Mouse (Mus musculus): ENCODE results near the gene Med14. TPM values are rescaled to one million over a fixed set of nuclear protein-coding genes. Genes with fewer than 3 reads are reported as not detected.

The Med14 gene
- total RNA-seq, 2 experiments from 2014 or later, result 23.2 to 24.7 TPM

DNA sequence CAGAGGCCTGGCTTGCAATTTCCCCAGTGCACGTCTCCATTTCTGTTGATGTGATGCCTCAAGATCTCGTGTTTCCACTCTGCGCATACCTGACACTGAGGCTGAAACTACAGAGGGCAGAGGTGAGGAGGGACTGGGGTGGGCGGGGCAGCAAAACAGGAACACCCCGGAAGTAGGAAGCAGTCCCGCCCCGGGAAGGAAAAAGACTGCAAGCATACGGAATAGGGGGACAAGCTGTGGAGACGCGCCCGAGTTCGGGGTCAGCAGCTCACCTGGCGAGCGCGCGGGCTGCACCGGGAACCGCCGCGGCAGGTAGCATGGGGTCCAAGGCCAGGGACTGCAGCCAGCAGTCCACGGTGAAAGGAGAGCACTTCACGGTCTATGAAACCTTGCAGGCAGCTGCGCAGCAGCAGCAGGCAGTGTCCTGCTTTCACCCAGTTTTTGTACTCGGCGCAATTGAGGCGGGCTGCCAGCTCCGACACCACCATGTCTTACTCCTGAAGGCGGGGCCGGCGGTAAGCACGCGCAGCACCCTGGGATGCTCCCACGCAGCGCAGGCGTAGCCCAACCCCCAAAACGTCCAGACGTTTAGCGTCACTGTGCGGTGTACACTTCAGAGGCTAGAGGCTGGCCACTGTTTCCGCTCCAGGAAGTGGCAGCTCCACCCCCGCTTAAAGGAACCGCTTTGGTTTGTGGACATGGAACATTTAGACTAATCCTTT, 88.7 kb downstream of the Med14 start, which contains the start of gene 1810030O07Rik:
1810030O07Rik (minus strand) TSS at position 615 of the 722 bp plus-strand sequence.
- DNase-seq, result peak; percentile 90 to 92

DNA sequence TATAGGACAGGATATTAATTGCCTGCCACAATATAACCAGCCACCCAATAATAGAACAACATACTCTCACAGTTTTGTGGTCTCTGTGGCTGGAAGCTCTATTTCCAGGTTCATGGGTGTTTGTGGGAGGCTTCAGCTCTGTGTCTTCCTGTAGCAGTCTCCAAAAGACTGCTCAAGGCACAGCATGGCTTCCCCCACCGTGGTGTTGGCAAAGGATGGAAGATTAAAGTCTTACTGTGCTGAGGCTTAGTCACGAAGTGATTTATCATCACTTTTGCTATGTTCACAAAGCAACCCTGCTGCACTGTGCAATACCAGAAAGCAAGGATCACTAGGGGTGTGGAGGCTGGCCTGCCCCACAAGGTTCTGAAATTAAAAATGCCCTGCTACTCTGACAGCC, 108.0 kb downstream of the Med14 start:
- DNase-seq, result peak; percentile 12 to 45

DNA sequence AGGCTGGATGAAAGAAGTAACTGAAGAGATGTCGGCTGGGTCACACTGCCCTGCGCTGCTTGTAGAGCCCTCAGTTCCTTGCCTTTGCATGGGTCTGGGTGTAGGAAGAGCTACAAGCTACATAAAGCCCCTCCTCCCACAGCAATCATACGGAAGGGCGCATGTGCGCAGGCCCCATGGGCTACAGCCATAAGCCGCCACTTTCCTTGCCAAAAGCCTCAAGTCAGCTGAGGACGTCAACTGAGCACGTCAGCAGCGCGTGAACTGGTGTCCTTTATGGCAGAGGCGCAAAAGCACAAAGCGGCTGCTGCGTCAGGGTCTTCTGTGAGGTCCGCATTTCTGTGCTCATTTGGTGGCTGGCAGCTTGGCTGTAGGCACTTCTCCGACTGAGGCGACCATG, 110.0 kb downstream of the Med14 start:
- no peak for DNase-seq

DNA sequence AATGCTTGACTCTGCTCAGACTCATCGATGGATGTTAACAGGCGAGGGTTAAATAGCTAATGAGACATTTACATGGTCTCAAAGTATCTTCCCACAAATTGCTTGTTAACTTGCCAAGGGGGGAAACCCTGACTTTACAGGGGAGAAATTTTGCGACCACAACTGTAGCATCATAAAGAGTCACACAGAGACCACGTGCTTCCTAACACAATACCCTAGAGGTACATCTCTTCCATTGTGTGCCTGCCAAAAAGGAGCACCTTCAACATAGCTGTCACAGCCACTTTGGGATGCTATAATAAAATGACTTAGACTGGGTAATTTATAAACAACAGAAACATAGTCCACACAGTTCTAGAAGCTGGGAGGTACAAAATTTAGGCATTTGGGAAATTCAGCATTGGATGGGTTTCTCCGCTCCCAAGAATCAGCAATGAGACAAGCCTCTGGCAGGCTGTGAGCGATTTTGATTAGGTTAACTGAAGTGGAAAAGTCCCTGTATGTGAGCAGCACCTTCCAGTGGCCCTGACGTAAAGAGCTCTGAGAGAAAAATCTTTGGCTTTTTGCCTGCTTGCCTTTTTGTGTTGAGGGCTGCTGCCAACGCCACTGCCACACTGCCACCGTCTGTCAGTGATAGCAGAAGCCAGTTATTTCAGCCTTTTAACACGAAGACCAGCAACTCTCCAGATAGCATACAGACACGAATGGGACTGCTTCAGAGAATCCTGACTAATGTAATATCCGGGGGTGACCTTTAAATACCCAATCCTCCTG, 116.2 kb downstream of the Med14 start:
- peak in 1 of 2 experiments; percentile 29 for DNase-seq

DNA sequence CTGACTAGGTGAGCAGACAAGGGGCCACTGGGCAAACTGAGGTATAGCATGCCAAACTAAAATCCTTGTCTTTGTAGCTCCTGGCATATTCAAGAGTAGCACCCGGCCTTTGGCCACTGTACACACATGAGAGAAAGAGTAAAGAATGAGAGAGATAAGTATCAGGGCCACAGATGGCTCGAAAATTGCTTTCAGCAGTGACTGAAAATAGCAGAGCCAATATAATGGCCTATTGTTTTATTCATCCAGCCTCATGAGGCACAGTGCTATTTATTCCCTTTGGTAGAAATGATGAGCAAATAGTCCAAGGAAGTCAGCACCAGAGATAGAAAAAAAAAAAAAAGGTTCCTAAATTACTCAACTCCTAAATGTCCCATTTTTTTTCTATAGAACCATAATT, 116.9 kb downstream of the Med14 start:
- no peak for DNase-seq

Other genes with a start within 250 kb of the Med14 start
- 10 to 100 TPM; 59.9 to 63.8 TPM for gene Atp6ap2, start 174.3 kb downstream of the Med14 start, total RNA-seq (2021)
- 10 to 100 TPM; 26.6 to 31.4 TPM for gene 1810030O07Rik, start 88.4 kb downstream of the Med14 start, total RNA-seq (2021)